Mouse (Mus musculus) liver, embryonic 15.5 days (tissue): ENCODE data around the gene Os9. TPM values are rescaled to one million over a fixed set of nuclear protein-coding genes. Genes with fewer than 3 reads are reported as not detected.

Experiments
- ATAC-seq: fragments of 200-750 bp; cut with Nextera tagmentation; 2 replicates; pipeline ENCODE4 v1.8.0; 2017; ENCODE audit warnings: moderate number of reproducible peaks, mild to moderate bottlenecking, moderate library complexity; ENCODE audit not compliant: insufficient read depth
- H3K27ac ChIP-seq: fragments of 300-500 bp; sonication (generic); replicated peaks from 2 replicates; pipeline ENCODE4 v1.5.1; 2015; ENCODE audit warnings: mild to moderate bottlenecking, inconsistent platforms
- H3K27me3 ChIP-seq: fragments of 300-500 bp; sonication (generic); 2 replicates; pipeline ENCODE4 v1.6.1; 2015; ENCODE audit warnings: mild to moderate bottlenecking, inconsistent platforms
- H3K36me3 ChIP-seq: fragments of 300-500 bp; sonication (generic); replicated peaks from 2 replicates; pipeline ENCODE4 v1.6.1; 2015; ENCODE audit warnings: moderate library complexity, mild to moderate bottlenecking, inconsistent platforms
- H3K4me1 ChIP-seq: fragments of 300-500 bp; sonication (generic); replicated peaks from 2 replicates; pipeline ENCODE4 v1.6.1; 2015; ENCODE audit warnings: inconsistent platforms
- H3K4me2 ChIP-seq: fragments of 300-500 bp; sonication (generic); 2 replicates; pipeline ENCODE4 v1.6.1; 2015; ENCODE audit warnings: moderate library complexity, mild to moderate bottlenecking, inconsistent platforms
- H3K4me3 ChIP-seq: fragments of 300-500 bp; sonication (generic); replicated peaks from 2 replicates; pipeline ENCODE4 v1.5.1; 2015; ENCODE audit warnings: mild to moderate bottlenecking, inconsistent platforms
- H3K9ac ChIP-seq: fragments of 300-500 bp; sonication (generic); 2 replicates; pipeline ENCODE4 v1.6.1; 2015; ENCODE audit warnings: moderate library complexity, mild to moderate bottlenecking, inconsistent platforms
- H3K9me3 ChIP-seq: fragments of 300-500 bp; sonication (generic); replicated peaks from 2 replicates; pipeline ENCODE4 v1.6.1; 2016; ENCODE audit warnings: inconsistent platforms
- WGBS: fragments of 180-500 bp; shearing (Covaris S2); methylation state at CpG from one replicate; pipeline ENCODE4 v1.1.7; 2015; ENCODE audit warnings: mixed read lengths; ENCODE audit not compliant: insufficient replicate concordance; 5-methylcytosine and 5-hydroxymethylcytosine counted together
- polyA plus RNA-seq: library from polyadenylated mRNA; unstranded; fragments of >200 nt; fragmentation: Nextera tagmentation; extraction: Ambion mirVana; gene quantifications from 2 replicates; pipeline ENCODE4 v1.2.1, GENCODE M21; 2015

The Os9 gene
- polyA plus RNA-seq, 1 experiment from 2014 or later = 54.0 TPM

DNA sequence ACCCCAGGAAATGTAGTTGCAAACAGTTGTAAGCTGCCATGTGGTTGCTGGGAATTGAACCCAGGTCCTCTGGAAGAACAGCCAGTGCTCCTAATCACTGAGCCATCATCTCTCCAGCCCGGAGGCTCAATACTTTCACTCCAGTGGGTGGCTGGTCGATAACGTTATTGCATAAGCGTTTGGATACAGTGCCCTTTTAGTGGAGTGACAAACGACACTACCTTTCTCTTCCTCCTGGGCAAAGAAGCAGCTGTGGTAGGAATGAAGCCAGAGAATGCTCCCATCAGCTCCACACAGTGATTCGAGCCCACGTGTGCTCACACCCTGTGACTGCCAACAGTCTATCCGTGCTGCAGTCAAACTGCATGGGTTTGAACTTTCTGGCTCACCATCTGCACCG, 49.7 kb downstream of the Os9 start:
- 51% methylated on average over 9 of the region's 9 CpGs for WGBS
- H3K4me2 ChIP-seq = peak overlapping the region; percentile 85
- H3K36me3 ChIP-seq = peaks cover 21% of the 10 kb centered on the region
- H3K27ac ChIP-seq = 0 out of 2 replicates have a peak overlapping the region, but pooled peaks have one; percentile 60
- peak overlapping the region; percentile 67 for H3K4me3 ChIP-seq
- H3K4me1 ChIP-seq = peaks cover 58% of the 10 kb centered on the region
- no peak for ATAC-seq
- H3K27me3 ChIP-seq = no peaks in the 10 kb centered on the region
- no peak overlapping the region; the same call in 1 of the 2 replicates for H3K9ac ChIP-seq
- H3K9me3 ChIP-seq = no peaks in the 10 kb centered on the region

DNA sequence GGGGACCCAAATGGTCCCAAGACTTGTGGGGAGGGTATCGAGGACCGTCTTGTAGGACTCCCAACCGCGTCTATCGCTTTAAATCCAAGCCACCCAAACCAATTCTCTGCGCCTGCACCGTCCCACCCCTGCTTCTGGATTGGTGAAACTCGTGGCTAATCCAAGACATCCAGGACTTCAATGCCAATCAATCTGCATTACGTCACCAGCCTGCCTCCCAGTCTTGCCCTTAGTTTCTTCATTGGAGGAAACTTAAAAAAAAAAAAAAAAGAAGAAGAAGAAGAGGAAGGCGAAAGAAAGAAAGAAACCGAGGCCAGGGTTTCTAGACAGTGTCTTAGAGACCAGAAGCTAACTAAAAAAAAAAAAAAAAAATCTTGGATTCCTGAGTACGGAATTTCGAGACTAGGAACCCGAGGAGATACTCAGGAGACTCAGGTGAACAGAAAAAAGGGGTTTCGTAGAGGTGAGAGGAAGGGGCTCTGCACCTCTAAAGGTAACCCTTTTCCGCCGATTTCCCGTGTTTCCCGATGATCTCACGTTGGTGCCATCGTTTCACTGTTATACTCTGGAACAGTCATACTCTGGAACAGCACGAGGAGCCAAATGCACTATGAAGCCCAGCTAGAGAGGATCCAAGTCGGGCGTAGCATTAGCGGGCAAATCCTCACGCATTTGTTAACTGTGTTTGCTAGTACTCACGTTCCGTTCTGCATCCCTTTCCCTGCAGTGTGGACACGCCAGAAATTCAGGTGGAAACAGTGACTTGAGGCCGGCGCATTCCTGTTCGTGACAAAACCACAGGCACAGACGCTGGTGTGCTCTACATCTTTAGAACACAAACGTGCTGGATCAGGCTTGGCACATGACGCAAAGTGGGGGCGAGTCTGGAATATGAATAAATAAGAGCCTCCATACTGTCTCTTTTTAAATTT, 50.5 kb downstream of the Os9 start, which contains the start of gene Tspan31:
Gene Tspan31, minus strand, starts transcription at position 75 of the 932 bp plus-strand sequence.
- peak within 1 kb of the TSS; percentile 67 for H3K4me3 ChIP-seq
- H3K4me1 ChIP-seq = peaks cover 58% of the 10 kb centered on the region
- H3K27ac ChIP-seq = peak within 1 kb of the TSS; percentile 66
- H3K27me3 ChIP-seq = no peaks in the 10 kb centered on the region
- peak within 1 kb of the TSS; percentile 85 for H3K4me2 ChIP-seq
- ATAC-seq = peak; percentile 84
- peaks cover 29% of the 10 kb centered on the region for H3K36me3 ChIP-seq
- H3K9ac ChIP-seq = peak within 1 kb of the TSS; percentile 64
- 1% methylated on average over 36 of the region's 36 CpGs for WGBS
- H3K9me3 ChIP-seq = no peaks in the 10 kb centered on the region

DNA sequence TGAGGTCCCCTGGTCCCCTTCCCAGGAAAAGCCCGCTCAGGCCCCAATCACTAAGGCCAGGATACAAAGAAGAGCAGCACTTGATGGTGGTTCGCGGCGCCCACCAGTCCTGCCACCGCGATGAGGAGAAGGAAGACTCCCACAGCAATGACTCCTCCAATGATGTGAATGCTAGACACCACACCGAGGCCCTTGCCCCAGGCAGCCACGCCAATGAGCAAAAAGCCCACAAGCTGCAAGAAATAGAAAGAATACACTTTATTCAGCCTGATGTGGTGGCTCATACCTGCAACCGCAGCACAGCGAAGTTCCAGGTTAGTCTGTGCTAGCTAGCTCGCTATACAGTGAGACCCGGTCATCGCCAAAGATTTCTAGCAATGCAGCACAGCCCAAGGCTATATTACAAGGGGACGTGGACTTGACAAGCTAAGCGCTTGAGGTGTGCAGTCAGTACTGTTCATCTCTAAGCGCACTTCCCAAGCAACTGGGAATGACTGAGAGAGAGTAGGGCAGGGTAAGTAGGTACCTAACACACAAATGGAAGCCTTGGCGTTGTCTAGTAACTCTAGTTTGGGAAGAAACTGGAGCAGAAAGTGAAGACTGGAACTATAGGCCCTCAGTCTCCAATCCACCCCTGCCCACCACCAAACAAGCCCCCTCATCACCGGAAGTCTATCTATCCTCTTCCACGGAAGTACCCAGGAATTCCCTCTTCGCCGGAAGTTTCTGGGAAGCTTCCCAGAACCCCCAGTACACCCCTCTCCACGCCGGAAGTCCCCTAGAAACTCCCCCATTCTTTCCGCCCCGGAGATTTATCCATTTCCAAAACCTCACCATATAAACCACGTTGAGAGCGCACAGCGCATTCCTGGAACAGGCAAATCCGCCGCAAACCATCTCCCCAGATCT, 51.4 kb downstream of the Os9 start:
- Histone ChIP-seq H3K27me3 (no peaks in the 10 kb centered on the region), H3K36me3 (peaks cover 37% of the 10 kb centered on the region), H3K4me2 (peak overlapping the region; percentile 85), H3K27ac (peak overlapping the region; percentile 66), H3K4me3 (peak overlapping the region; percentile 67), H3K4me1 (peaks cover 62% of the 10 kb centered on the region), H3K9me3 (no peaks in the 10 kb centered on the region), H3K9ac (peak overlapping the region; percentile 60)
- WGBS = 6% methylated on average over 30 of the region's 30 CpGs
- ATAC-seq = peak; percentile 16; the same call in 1 of the 2 replicates

DNA sequence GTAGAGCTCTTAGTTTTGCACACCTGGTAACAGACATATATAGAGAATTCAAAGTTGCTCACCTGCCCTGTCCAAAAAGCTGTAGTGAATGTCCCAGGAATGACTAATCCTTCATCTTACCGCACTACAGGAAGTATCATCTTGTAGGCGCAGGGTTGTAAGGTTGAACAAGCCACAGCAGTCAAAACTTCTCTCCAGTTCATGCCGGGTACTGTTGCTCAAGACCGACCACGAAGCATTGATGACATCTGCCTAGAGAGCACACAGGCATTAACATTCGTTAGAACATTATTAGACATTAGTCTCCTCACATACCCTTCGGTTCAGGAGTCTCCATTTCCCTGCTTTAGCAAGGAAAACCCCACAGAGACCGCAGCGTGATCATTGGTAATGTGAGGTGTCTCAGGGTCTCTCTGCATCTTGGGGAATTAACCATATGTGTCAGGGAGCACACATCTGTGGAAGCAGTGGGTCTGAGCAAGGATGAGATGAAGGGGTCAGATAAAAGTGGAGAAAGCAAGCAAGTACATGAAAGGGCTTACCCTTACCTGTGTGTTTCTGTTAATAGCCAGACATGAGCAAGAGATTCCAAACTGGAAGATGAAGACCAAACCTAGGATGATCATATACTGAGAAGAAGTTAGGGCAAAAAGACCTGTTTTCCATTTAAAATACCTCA, 52.4 kb downstream of the Os9 start:
- Histone ChIP-seq H3K27ac (peak overlapping the region; percentile 66), H3K9ac (no peak overlapping the region), H3K36me3 (peaks cover 37% of the 10 kb centered on the region), H3K27me3 (no peaks in the 10 kb centered on the region), H3K4me3 (peak overlapping the region; percentile 67), H3K4me2 (peak overlapping the region; percentile 85), H3K4me1 (peaks cover 72% of the 10 kb centered on the region), H3K9me3 (no peaks in the 10 kb centered on the region)
- no peak for ATAC-seq
- WGBS = 41% methylated on average over 9 of the region's 9 CpGs

DNA sequence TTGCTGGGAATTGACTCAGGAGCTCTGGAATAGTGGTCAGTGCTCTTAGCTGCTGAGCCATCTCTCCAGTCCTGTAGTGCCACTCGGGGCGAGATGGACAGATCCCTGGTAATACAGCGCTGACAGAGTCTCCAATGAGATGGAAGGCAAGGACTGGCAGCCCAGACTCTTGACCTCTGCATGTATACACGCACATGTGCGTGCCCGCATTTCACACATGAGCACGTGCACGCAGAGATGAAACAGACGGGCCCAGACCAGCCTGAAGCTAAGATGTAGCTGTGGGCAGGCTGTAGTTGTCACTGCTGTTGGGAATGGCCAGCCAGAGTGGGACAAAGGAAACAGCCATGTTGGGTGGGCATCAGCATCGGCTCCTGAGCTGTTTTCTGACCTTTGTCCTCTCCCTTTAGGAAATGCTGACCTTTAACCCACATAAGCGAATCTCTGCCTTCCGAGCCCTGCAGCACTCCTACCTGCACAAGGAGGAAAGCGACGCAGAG, 54.4 kb downstream of the Os9 start:
- Histone ChIP-seq H3K36me3 (peaks cover 37% of the 10 kb centered on the region), H3K9ac (no peak overlapping the region), H3K27me3 (peaks cover 12% of the 10 kb centered on the region), H3K9me3 (no peaks in the 10 kb centered on the region), H3K4me2 (peak overlapping the region; percentile 17; the same call in 1 of the 2 replicates), H3K4me3 (no peak overlapping the region), H3K27ac (0 out of 2 replicates have a peak overlapping the region, but pooled peaks have one; percentile 0), H3K4me1 (peaks cover 86% of the 10 kb centered on the region)
- ATAC-seq = no peak
- 81% methylated on average over 14 of the region's 14 CpGs for WGBS

DNA sequence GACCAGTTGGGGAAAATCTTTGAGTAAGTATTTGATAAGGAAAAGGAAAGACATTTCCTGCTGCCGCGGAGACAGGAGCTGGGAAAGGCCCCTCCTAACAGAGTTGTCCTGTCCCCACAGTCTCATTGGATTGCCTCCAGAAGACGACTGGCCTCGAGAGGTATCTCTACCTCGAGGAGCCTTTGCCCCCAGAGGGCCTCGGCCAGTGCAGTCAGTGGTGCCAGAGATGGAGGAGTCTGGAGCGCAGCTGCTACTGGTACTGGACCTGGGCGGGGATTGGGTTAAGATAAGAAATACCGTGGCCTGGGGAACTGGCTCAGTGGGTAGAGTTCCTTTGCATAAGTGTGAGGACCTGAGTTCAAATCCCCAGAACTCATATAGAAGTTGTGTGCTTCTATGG, 55.0 kb downstream of the Os9 start:
- H3K4me1 ChIP-seq = peaks cover 80% of the 10 kb centered on the region
- ATAC-seq = no peak
- 49% methylated on average over 9 of the region's 9 CpGs for WGBS

DNA sequence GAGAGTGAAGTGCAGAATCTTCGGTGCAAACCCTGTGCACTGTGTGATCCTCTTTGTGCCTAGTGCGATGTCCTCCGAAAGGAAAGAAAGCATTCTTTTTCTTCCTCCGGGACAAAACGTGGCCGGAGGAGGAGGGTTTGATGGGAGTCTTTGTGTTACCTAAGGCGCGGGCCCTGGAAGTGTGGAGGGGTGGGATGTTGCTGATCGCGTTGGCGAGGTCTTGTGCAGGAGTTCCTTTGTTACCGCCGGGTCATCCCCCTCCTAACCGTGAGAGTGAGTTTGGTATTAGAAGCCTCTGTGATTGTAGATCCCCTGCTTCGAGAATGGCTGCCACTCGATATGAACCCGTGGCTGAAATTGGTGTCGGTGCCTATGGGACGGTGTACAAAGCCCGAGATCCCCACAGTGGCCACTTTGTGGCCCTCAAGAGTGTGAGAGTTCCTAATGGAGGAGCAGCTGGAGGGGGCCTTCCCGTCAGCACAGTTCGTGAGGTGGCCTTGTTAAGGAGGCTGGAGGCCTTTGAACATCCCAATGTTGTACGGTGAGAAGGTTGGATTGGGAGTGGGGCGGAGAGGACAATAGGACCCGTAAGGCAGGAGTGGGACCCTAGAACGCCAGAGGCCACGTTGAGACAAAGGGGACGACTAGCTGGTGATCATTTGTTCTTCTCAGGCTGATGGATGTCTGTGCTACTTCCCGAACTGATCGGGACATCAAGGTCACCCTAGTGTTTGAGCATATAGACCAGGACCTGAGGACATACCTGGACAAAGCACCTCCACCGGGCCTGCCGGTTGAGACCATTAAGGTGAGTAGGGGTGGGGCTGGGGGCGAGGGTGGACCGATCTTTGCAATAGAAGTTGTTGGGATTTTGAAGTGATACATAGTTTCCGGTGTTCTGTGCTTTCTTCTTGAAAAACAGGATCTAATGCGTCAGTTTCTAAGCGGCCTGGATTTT, 56.7 kb downstream of the Os9 start:
- Histone ChIP-seq H3K27ac (peak overlapping the region; percentile 73), H3K9ac (peak overlapping the region; percentile 73), H3K4me3 (peak overlapping the region; percentile 71), H3K4me1 (peaks cover 80% of the 10 kb centered on the region), H3K27me3 (peaks cover 36% of the 10 kb centered on the region), H3K36me3 (peaks cover 37% of the 10 kb centered on the region), H3K4me2 (peak overlapping the region; percentile 94), H3K9me3 (no peaks in the 10 kb centered on the region)
- no peak for ATAC-seq
- 12% methylated on average over 37 of the region's 37 CpGs for WGBS

More for the DNA sequence above, 55.0 kb downstream of the Os9 start:
- Histone ChIP-seq H3K27ac (0 out of 2 replicates have a peak overlapping the region, but pooled peaks have one; percentile 25), H3K4me2 (peak overlapping the region; percentile 11; the same call in 1 of the 2 replicates), H3K27me3 (peaks cover 18% of the 10 kb centered on the region), H3K36me3 (peaks cover 37% of the 10 kb centered on the region), H3K9me3 (no peaks in the 10 kb centered on the region), H3K4me3 (no peak overlapping the region), H3K9ac (no peak overlapping the region)

DNA sequence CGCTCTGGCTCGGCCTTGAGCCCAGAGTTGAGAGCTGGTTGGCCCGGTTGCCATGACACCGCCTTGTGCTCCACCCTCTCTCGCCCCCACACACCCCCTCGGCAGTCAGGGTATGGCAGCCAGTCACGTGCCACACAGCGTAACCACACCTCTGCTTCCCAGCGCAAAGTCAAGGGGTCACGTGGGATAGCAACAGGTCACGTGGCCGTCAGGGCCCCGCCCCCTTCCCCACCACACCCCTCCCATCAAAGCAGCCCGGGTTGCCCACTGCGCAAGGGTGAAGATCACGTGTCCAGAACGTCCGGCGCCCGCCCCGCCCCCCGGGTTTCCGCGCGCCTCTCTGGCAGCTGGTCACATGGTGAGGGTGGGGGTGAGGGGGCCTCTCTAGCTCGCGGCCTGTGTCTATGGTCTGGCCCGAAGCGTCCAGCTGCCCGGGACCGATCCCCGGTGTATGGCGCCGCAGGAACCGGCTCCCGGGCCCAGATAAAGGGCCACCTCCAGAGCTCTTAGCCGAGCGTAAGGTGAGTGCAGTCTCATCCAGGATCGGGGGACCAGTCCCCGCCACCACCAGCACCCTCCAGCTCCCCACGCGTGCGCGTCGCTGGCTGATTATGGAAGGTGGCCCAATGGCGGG, 57.6 kb downstream of the Os9 start, which contains the start of gene Cdk4:
Gene Cdk4, plus strand, starts transcription at position 296 of the 634 bp plus-strand sequence.
- H3K4me2 ChIP-seq = peak within 1 kb of the TSS; percentile 94
- H3K4me1 ChIP-seq = peaks cover 79% of the 10 kb centered on the region
- under 1% methylated on average over 46 of the region's 46 CpGs for WGBS
- peak within 1 kb of the TSS; percentile 73 for H3K9ac ChIP-seq
- peaks cover 44% of the 10 kb centered on the region for H3K27me3 ChIP-seq
- ATAC-seq = peak; percentile 86
- H3K9me3 ChIP-seq = no peaks in the 10 kb centered on the region
- H3K36me3 ChIP-seq = peaks cover 37% of the 10 kb centered on the region
- H3K27ac ChIP-seq = peak within 1 kb of the TSS; percentile 73
- H3K4me3 ChIP-seq = peak within 1 kb of the TSS; percentile 71

DNA sequence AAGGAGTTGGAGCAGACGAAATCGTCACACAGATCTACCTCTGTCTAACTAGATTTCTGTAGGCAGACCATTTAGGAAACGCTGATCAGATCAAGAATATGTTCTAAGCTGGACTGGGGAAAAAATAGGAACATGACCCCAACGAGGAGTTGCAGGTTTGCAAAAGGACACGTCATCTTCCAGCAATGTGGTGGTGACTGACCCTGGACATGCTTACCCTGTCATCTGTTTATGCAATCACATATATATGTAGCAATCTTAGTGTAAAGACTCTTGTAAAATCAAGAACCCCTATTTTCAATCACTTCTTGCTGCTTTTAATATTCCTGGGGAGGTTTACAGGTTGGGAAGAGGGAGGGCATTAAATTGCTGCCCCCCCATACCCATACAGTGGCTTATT, 58.4 kb downstream of the Os9 start:
- peak overlapping the region; percentile 71; the same call in 1 of the 2 replicates for H3K4me3 ChIP-seq
- H3K36me3 ChIP-seq = peaks cover 28% of the 10 kb centered on the region
- peaks cover 53% of the 10 kb centered on the region for H3K27me3 ChIP-seq
- ATAC-seq = no peak
- H3K4me2 ChIP-seq = peak overlapping the region; percentile 94
- 64% methylated on average over 5 of the region's 5 CpGs for WGBS
- H3K9me3 ChIP-seq = no peaks in the 10 kb centered on the region
- no peak overlapping the region for H3K27ac ChIP-seq
- H3K9ac ChIP-seq = no peak overlapping the region
- peaks cover 70% of the 10 kb centered on the region for H3K4me1 ChIP-seq
